9 mouse cellular contexts compared by ENCODE assay signal in the genomic region with DNA sequence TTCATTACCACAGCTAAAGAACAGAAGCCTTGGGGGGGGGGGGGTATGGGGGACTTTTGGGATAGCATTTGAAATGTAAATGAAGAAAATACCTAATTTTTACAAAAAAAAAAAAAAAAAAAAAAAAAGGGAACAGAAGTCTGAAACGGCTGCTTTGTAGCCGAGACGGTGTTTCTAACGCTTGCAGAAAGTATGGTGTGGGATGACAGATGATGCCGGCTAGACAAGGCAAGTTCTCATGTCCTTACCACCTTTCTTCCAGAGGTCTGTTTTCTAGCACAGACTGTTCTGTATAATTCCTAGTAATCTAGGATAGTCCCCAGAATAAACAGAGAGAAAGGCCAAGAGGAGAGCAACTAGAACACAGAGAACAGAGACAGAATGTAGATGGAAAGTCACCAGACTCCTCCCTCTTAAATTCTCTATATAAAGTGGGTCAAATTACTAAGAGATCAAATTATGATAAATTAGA.
A peak's percentile ranks its signal among the peaks of the same experiment; 100 is the strongest.
DNase-seq lines count a peak whose midpoint lies in the region; ATAC-seq and TF ChIP-seq lines count a peak whose summit lies in the region.
"Had no signal": no experiment of that assay in that cellular context is flagged by ENCODE, and none has a peak within 500 bp of the region (broad histone marks: within the 10 kb centered on the region; RNA-seq: fewer than 3 reads in every experiment).

No protein-coding gene starts in this region.

- H3K27ac ChIP-seq in cerebellum, adult 2 months (ENCODE audit: insufficient read depth, low read length), result peak overlapping the region; percentile 71; the same call in 1 of the 2 replicates
- no peak overlapping the region for H3K27ac ChIP-seq in intestine, postnatal 0 days (ENCODE audit: low read depth, low read length)
- peak overlapping the region; percentile 86; the same call in 1 of the 2 replicates for H3K27ac ChIP-seq in olfactory bulb, adult 2 months (ENCODE audit: insufficient read depth, low read depth, low read length)

- no peaks in the 10 kb centered on the region for H3K9me3 ChIP-seq in megakaryocyte, embryonic 14.5 days
- no peaks in the 10 kb centered on the region for H3K9me3 ChIP-seq in intestine, postnatal 0 days (ENCODE audit: control insufficient read depth)

- H3K9ac ChIP-seq in intestine, postnatal 0 days (ENCODE audit: low read depth, low read length), result no peak overlapping the region

- no peak overlapping the region for H3K4me3 ChIP-seq in cerebellum, adult 2 months (replicated peaks; ENCODE audit: insufficient read depth, low read depth, low read length)
- H3K4me3 ChIP-seq in megakaryocyte, embryonic 14.5 days (replicated peaks), result peak overlapping the region; percentile 90
- H3K4me3 ChIP-seq in intestine, postnatal 0 days (ENCODE audit: low read depth, low read length), result no peak overlapping the region
- H3K4me3 ChIP-seq in olfactory bulb, adult 2 months (ENCODE audit: insufficient read depth, low read depth, low read length), result no peak overlapping the region

- H3K4me2 ChIP-seq in intestine, postnatal 0 days (replicated peaks; ENCODE audit: low read depth), result peak overlapping the region; percentile 66

- TF ChIP-seq CTCF in cerebellum, adult 2 months (IDR thresholded peaks at IDR 0.05; ENCODE audit: borderline replicate concordance, insufficient read depth, low read depth, low read length), result no peak
- TF ChIP-seq CTCF in intestine, postnatal 0 days (IDR thresholded peaks at IDR 0.05; ENCODE audit: low read depth), result no peak
- TF ChIP-seq CTCF in olfactory bulb, adult 2 months (IDR thresholded peaks at IDR 0.05; ENCODE audit: insufficient read depth, low read depth, low read length), result no peak

- ATAC-seq in megakaryocyte, adult 5-6 weeks (ENCODE audit: poor library complexity, severe bottlenecking), result no peak
- ATAC-seq in intestine, postnatal 0 days, result no peak

- no peaks in the 10 kb centered on the region; the same call in 1 of the 2 replicates for H3K4me1 ChIP-seq in cerebellum, adult 2 months (ENCODE audit: control insufficient read depth, insufficient read depth, low read length)
- peaks cover 33% of the 10 kb centered on the region for H3K4me1 ChIP-seq in megakaryocyte, embryonic 14.5 days
- no peaks in the 10 kb centered on the region for H3K4me1 ChIP-seq in intestine, postnatal 0 days (replicated peaks; ENCODE audit: control insufficient read depth, insufficient read depth, low read length)
- H3K4me1 ChIP-seq in olfactory bulb, adult 2 months (ENCODE audit: control insufficient read depth, insufficient read depth, low read length), result peaks cover 2% of the 10 kb centered on the region; the same call in 1 of the 2 replicates

- TF ChIP-seq POLR2A in cerebellum, adult 2 months (IDR thresholded peaks at IDR 0.05; ENCODE audit: borderline replicate concordance, insufficient read depth, low read length), result no peak
- no peak for TF ChIP-seq POLR2A in olfactory bulb, adult 2 months (IDR thresholded peaks at IDR 0.05; ENCODE audit: insufficient read depth, low read depth, low read length)

- DNase-seq in cerebellum, adult 2 months, result no peak
- DNase-seq in cerebellum, adult 9-11 months, result no peak
- DNase-seq in cerebellum, adult 9-10 months, result no peak
- DNase-seq in layer of hippocampus, adult 11-12 months (ENCODE audit: low spot score), result no peak
- DNase-seq: gastrocnemius, postnatal 36 days had no signal

- 25% methylated on average over 5 of the region's 5 CpGs for WGBS in cerebellum, adult 2 months
- WGBS in intestine, postnatal 0 days, result 42% methylated on average over 5 of the region's 5 CpGs
- 4% methylated on average over 5 of the region's 5 CpGs for WGBS in olfactory bulb, adult 2 months

- H3K27me3 ChIP-seq in cerebellum, adult 2 months (ENCODE audit: control insufficient read depth, insufficient read depth, low read length), result no peaks in the 10 kb centered on the region
- H3K27me3 ChIP-seq in megakaryocyte, embryonic 14.5 days (replicated peaks), result no peaks in the 10 kb centered on the region
- no peaks in the 10 kb centered on the region for H3K27me3 ChIP-seq in intestine, postnatal 0 days (replicated peaks; ENCODE audit: control insufficient read depth, insufficient read depth, low read length)

- no peaks in the 10 kb centered on the region for H3K36me3 ChIP-seq in megakaryocyte, embryonic 14.5 days (replicated peaks; ENCODE audit: low read length)
- H3K36me3 ChIP-seq in intestine, postnatal 0 days (ENCODE audit: control insufficient read depth, insufficient read depth), result no peaks in the 10 kb centered on the region
